Mouse (Mus musculus) liver, embryonic 16.5 days (tissue): Measurements from ENCODE around the gene Nr3c2. TPM values are rescaled to one million over a fixed set of nuclear protein-coding genes. Genes with fewer than 3 reads are reported as not detected.

Experiments used
- ATAC-seq: fragments of 200-750 bp; cut with Nextera tagmentation; 2 replicates; pipeline ENCODE4 v1.8.0; 2017; ENCODE audit warnings: low read depth, mild to moderate bottlenecking, moderate number of reproducible peaks, moderate library complexity
- H3K27ac ChIP-seq: fragments of 300-500 bp; sonication (generic); 2 replicates; pipeline ENCODE4 v1.5.1; 2014; ENCODE audit warnings: mild to moderate bottlenecking, low read length
- H3K27me3 ChIP-seq: fragments of 300-500 bp; sonication (generic); 2 replicates; pipeline ENCODE4 v1.6.1; 2014; ENCODE audit warnings: low read depth, low read length, mixed read lengths; ENCODE audit not compliant: control insufficient read depth, insufficient read depth
- H3K36me3 ChIP-seq: fragments of 300-500 bp; sonication (generic); 2 replicates; pipeline ENCODE4 v1.6.1; 2014; ENCODE audit warnings: mild to moderate bottlenecking; ENCODE audit not compliant: control insufficient read depth, insufficient read depth
- H3K4me1 ChIP-seq: fragments of 300-500 bp; sonication (generic); 2 replicates; pipeline ENCODE4 v1.6.1; 2014; ENCODE audit warnings: low read depth, low read length, mixed read lengths; ENCODE audit not compliant: control insufficient read depth
- H3K4me2 ChIP-seq: fragments of 300-500 bp; sonication (generic); 2 replicates; pipeline ENCODE4 v1.6.1; 2014; ENCODE audit warnings: low read depth, low read length, mixed read lengths
- H3K4me3 ChIP-seq: fragments of 300-500 bp; sonication (generic); 2 replicates; pipeline ENCODE4 v1.5.1; 2014; ENCODE audit warnings: low read depth, mild to moderate bottlenecking, low read length
- H3K9ac ChIP-seq: fragments of 300-500 bp; sonication (generic); 2 replicates; pipeline ENCODE4 v1.6.1; 2014; ENCODE audit warnings: low read depth, low read length
- H3K9me3 ChIP-seq: fragments of 300-500 bp; sonication (generic); replicated peaks from 2 replicates; pipeline ENCODE4 v1.6.1; 2016; ENCODE audit warnings: low read length; ENCODE audit not compliant: control insufficient read depth
- WGBS: fragments of 180-500 bp; shearing (Covaris S2); extraction: QIAGEN DNeasy Blood & Tissue Kit; methylation state at CpG from one replicate; pipeline ENCODE4 v1.1.7; 2014; ENCODE audit not compliant: insufficient replicate concordance; 5-methylcytosine and 5-hydroxymethylcytosine counted together
- polyA plus RNA-seq: library from polyadenylated mRNA; unstranded; fragments of >200 nt; fragmentation: Nextera tagmentation; extraction: Ambion mirVana; gene quantifications from 2 replicates; pipeline ENCODE4 v1.2.1, GENCODE M21; 2015

Gene Nr3c2
- polyA plus RNA-seq, 1 experiment from 2014 or later = 2.1 TPM

DNA sequence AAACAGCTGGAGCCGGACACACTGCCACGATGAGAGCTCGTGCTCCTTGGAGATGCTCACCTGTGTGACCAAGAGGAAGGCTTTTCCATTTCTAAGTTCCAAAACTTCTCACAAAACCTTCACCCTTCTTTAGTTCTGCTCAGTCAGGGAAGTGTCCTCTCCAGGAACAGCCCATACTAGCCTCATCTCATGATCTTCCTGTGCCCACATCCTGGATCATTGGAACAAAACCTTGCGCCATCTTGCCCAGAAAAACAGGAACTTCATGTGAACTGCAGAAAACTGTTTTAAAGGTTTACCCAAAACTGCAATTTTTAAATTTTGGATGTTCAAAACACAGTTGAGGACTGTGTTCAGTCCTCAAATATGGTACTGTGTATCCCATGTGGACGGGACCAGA is 142.0 kb downstream of the Nr3c2 start:
- WGBS = 71% methylated on average over 5 of the region's 5 CpGs

DNA sequence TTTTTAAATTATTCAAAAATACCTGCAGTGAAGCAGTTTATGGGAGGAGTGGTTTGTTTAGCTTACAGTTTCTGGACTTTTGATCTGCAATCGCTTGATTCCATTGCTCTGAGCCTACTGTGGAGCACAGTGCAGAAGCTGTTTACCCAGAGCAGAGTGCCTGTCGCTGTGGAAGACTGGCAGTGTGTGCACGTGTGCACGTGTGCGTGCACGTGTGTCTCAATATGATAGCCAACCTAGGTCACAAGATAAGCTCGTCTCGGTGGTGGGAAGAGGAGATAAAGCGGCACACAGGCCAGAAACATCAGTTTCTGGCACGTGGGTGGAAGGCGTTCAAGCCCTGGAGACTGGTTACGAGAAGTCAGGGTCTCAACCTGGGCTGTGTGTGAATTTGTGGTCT is 145.6 kb downstream of the Nr3c2 start:
- Histone ChIP-seq H3K9me3 (no peaks in the 10 kb centered on the region), H3K4me3 (no peak overlapping the region), H3K4me1 (peaks cover 11% of the 10 kb centered on the region), H3K9ac (no peak overlapping the region), H3K4me2 (peak overlapping the region; percentile 43), H3K27ac (peak overlapping the region; percentile 70; the same call in 1 of the 2 replicates), H3K36me3 (no peaks in the 10 kb centered on the region), H3K27me3 (no peaks in the 10 kb centered on the region)
- 25% methylated on average over 12 of the region's 12 CpGs for WGBS
- peak; percentile 100 for ATAC-seq

More for the DNA sequence above, 142.0 kb downstream of the Nr3c2 start:
- no peak for ATAC-seq
- Histone ChIP-seq H3K4me2 (no peak overlapping the region), H3K9me3 (no peaks in the 10 kb centered on the region), H3K4me1 (peaks cover 11% of the 10 kb centered on the region), H3K4me3 (no peak overlapping the region), H3K36me3 (no peaks in the 10 kb centered on the region), H3K27me3 (no peaks in the 10 kb centered on the region), H3K9ac (no peak overlapping the region), H3K27ac (no peak overlapping the region)

- no peak overlapping the region for H3K4me2 ChIP-seq
- H3K9ac ChIP-seq = no peak overlapping the region
- no peak for ATAC-seq
- no peak overlapping the region for H3K27ac ChIP-seq
- peaks cover 11% of the 10 kb centered on the region for H3K4me1 ChIP-seq
- no peaks in the 10 kb centered on the region for H3K27me3 ChIP-seq
- 65% methylated on average over 1 of the region's 1 CpGs for WGBS
- no peaks in the 10 kb centered on the region for H3K36me3 ChIP-seq
- no peak overlapping the region for H3K4me3 ChIP-seq
- no peaks in the 10 kb centered on the region for H3K9me3 ChIP-seq
These were observed 146.5 kb downstream of the Nr3c2 start for GRCm38 (mm10) chr8:77045711-77046110.

DNA sequence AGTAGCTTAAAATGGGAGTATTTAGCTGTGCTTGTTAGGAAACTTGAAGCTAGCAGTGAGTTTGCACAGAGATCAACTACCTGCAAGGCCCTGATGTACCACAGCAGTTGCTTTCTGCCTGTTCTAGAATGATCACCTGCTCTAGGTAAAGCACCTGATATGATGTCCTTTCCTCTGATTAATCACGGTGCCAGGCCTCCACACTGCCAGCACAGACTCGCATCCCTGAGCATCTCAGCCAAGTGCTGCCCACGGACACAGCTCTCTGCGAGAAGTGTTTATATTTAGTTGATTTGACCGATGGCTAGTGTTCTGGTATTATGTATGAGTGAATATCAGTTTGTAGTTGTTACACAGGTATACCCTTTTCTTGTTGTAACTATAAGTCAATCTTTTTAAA is 147.0 kb downstream of the Nr3c2 start:
- H3K36me3 ChIP-seq = no peaks in the 10 kb centered on the region
- no peaks in the 10 kb centered on the region for H3K27me3 ChIP-seq
- no peaks in the 10 kb centered on the region for H3K9me3 ChIP-seq
- 76% methylated on average over 5 of the region's 5 CpGs for WGBS
- H3K27ac ChIP-seq = no peak overlapping the region
- H3K9ac ChIP-seq = no peak overlapping the region
- no peak for ATAC-seq
- no peak overlapping the region for H3K4me3 ChIP-seq
- no peak overlapping the region for H3K4me2 ChIP-seq
- peaks cover 11% of the 10 kb centered on the region for H3K4me1 ChIP-seq

GRCm38 (mm10) chr8:77046731-77047130 is 147.5 kb downstream of the Nr3c2 start:
- 35% methylated on average over 3 of the region's 3 CpGs for WGBS
- no peak overlapping the region; the same call in 1 of the 2 replicates for H3K27ac ChIP-seq
- no peak overlapping the region for H3K4me2 ChIP-seq
- H3K9me3 ChIP-seq = no peaks in the 10 kb centered on the region
- no peak overlapping the region for H3K9ac ChIP-seq
- no peaks in the 10 kb centered on the region for H3K27me3 ChIP-seq
- no peak overlapping the region for H3K4me3 ChIP-seq
- no peak for ATAC-seq
- H3K4me1 ChIP-seq = peaks cover 11% of the 10 kb centered on the region
- no peaks in the 10 kb centered on the region for H3K36me3 ChIP-seq

DNA sequence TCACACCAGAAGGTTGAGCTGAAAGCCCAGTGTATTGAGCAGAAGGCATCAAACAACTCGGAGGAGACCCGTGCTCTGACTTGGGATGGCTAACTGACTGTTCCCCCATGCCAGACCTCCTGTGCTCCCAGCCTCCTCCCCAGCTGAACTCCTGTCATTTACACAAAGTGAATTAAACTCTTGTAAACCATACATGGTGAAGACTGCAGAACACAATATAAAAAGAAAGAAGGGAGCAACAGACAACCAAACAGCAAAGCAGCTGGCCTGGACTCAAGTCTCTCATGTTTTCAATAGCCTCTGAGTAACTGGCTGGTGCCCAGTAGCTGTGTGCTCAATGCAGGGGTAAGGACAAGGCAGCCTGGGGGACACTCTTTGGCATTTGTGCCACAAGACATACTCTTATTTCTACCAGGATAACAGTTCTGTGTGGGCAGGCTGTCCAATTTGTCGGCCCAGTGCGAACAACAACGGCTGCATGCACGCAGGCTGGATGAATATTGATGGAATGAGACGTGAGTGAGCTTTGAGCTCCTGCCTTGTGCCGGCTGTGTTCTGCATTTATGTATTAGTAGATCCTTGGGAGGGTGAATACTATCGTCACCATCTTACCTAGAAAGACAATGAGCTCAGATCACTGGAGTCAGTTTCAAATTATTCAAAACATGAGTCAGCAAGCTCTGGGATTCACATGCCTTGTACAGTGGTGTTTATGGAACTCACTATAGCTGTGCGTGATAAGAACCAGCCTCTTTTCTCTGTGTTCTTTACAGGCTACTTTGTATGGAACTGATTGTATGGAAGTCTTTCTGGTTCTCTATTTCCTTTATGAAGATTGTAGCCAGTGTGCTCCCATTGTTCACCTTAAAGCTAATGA is 152.4 kb downstream of the Nr3c2 start:
- no peak for ATAC-seq
- WGBS = 68% methylated on average over 10 of the region's 10 CpGs
- no peaks in the 10 kb centered on the region; the same call in 1 of the 2 replicates for H3K4me1 ChIP-seq
- no peak overlapping the region for H3K27ac ChIP-seq
- no peaks in the 10 kb centered on the region for H3K27me3 ChIP-seq
- H3K9me3 ChIP-seq = no peaks in the 10 kb centered on the region
- no peak overlapping the region for H3K9ac ChIP-seq
- no peak overlapping the region for H3K4me3 ChIP-seq
- H3K4me2 ChIP-seq = no peak overlapping the region
- H3K36me3 ChIP-seq = no peaks in the 10 kb centered on the region

DNA sequence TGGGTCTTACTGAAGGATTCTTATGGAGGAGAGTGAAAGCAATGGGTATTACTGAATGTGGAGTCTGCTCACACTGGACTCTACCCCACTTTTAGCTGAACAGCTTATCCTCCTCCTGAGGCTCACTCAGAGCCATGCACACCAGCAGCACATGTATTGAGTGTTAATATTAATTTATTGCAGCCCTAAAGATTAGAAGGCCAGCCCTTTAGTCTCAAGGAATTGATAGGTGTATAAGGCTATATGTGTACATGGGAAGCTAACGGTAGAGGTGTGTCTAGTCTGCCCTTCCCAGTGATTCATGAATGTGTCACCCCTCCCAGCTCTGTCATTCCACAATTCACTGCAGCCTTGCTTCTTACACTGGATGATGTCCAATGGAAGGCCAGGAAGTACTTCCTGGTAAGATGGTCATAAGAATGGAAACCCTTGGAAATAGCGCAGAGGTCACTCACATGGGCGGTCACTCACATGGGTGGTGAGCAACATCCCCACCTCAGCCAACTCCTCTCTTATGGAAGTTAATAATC is 156.3 kb downstream of the Nr3c2 start:
- Histone ChIP-seq H3K36me3 (no peaks in the 10 kb centered on the region), H3K27ac (no peak overlapping the region), H3K4me3 (no peak overlapping the region), H3K27me3 (no peaks in the 10 kb centered on the region), H3K9me3 (no peaks in the 10 kb centered on the region), H3K4me1 (no peaks in the 10 kb centered on the region), H3K9ac (no peak overlapping the region), H3K4me2 (no peak overlapping the region)
- no peak for ATAC-seq
- WGBS = 85% methylated on average over 3 of the region's 3 CpGs

GRCm38 (mm10) chr8:77056853-77057252 is 157.6 kb downstream of the Nr3c2 start:
- Histone ChIP-seq H3K9ac (no peak overlapping the region), H3K4me3 (no peak overlapping the region), H3K27ac (no peak overlapping the region), H3K4me1 (no peaks in the 10 kb centered on the region), H3K36me3 (no peaks in the 10 kb centered on the region), H3K27me3 (no peaks in the 10 kb centered on the region), H3K4me2 (no peak overlapping the region), H3K9me3 (no peaks in the 10 kb centered on the region)
- WGBS = 73% methylated on average over 6 of the region's 6 CpGs
- ATAC-seq = no peak

DNA sequence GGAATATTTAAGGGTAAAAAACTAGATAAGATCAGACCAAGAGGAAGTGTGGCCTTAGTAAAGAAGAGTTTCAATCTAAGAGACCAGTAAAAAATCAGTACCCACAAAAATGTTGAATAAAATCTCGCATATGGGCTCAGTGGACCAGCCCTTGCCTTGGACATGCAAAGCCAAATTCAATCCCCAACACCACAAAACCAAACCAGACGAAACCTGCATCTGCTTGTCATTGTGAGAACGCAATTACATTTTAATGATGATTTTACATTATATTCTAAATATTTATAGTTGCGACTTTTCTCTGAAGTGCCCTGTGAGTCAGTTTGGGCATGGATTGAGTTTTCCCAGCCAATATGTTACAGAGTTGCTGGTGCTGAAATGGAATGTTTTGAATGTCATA is 183.4 kb downstream of the Nr3c2 start:
- WGBS = 62% methylated on average over 4 of the region's 4 CpGs
- Histone ChIP-seq H3K27ac (no peak overlapping the region), H3K4me2 (no peak overlapping the region), H3K9me3 (no peaks in the 10 kb centered on the region), H3K4me3 (no peak overlapping the region), H3K36me3 (no peaks in the 10 kb centered on the region), H3K27me3 (no peaks in the 10 kb centered on the region), H3K4me1 (no peaks in the 10 kb centered on the region), H3K9ac (no peak overlapping the region)
- ATAC-seq = no peak
